Mouse (Mus musculus) ES-CJ7 (cell line): ENCODE results near the gene Cyb561d2.

Experiments used
- DNase-seq: peaks from one replicate; pipeline ENCODE4 v3.0.0; 2011; ENCODE audit warnings: low read depth, low spot score

The Cyb561d2 gene

GRCm38 (mm10) chr9:107550491-107551116 lies 8.6 kb upstream of the Cyb561d2 start:
- DNase-seq = peak; percentile 64

GRCm38 (mm10) chr9:107549297-107550074 lies 7.5 kb upstream of the Cyb561d2 start:
- DNase-seq = no peak

- no peak for DNase-seq
These were observed 6.8 kb upstream of the Cyb561d2 start for GRCm38 (mm10) chr9:107548820-107549219.

DNA sequence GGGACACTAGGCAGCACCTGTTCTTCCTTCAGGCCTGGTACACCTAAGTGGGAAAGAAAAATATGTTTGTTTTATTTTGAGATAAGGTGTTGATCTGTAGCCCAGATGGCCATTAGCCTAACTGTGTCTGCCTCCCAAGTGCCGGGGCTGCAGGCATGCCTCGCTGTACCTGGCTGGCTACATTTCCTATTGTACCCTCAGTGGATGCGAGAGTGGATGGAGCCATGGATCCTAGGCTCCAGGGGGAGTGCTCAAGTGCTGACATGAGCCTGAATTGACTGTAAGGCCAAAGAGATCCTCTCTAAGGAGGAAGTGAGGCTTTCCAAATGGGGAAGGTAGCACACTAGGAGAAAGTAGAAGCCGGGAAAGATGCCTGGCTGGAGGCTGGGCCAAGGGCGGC lies 6.0 kb upstream of the Cyb561d2 start:
- DNase-seq = no peak

- DNase-seq = peak; percentile 87
These were observed 5.0 kb upstream of the Cyb561d2 start, which contains the start of gene Zmynd10 for GRCm38 (mm10) chr9:107547026-107547425. Gene Zmynd10, plus strand, starts transcription at chr9:107547298.

- DNase-seq = peak; percentile 71
These were observed 3.6 kb upstream of the Cyb561d2 start for GRCm38 (mm10) chr9:107545602-107546001.

GRCm38 (mm10) chr9:107545199-107545598 lies 3.2 kb upstream of the Cyb561d2 start:
- DNase-seq = no peak

DNA sequence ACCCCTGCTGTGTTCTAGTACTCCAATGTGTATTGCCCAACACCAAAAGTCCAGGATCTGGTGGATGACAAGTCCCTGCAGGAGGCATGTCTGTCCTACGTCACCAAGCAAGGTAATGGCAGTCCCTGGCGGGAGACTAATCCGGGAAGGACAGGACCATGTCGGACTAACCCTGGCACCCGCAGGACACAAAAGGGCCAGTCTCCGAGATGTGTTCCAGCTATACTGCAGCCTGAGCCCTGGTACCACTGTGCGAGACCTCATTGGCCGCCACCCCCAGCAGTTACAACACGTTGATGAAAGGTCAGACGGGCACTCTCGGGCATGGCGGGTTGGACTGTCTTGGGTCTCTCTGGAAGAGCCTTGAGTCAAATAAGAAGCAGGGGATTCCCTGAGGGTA lies 2.7 kb upstream of the Cyb561d2 start:
- no peak for DNase-seq

DNA sequence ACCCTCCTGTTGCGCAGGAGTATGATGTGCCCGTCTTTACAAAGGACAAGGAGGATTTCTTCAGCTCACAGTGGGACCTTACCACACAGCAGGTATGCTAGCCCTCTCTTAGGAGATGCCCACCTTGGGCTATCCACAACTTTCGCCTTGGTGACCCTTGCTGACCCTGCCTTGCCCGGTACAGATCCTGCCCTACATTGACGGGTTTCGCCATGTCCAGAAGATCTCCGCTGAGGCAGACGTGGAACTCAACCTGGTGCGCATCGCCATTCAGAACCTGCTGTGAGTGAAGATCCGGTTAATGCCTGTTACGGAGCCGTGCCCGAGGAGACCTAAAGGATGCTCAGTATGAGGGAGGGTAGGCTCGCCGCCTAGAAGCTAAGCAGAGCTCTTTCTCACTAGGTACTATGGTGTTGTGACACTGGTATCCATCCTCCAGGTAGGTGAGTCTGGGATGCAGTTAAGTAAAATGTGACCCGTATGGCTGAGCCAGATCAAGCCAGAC lies 2.3 kb upstream of the Cyb561d2 start:
- DNase-seq = no peak

- no peak for DNase-seq
These were observed 1.3 kb upstream of the Cyb561d2 start for GRCm38 (mm10) chr9:107543299-107543698.

GRCm38 (mm10) chr9:107542721-107543120 lies 728 bp upstream of the Cyb561d2 start:
- DNase-seq = peak; percentile 44

- no peak for DNase-seq
These were observed 326 bp upstream of the Cyb561d2 start for GRCm38 (mm10) chr9:107542352-107542686.

DNA sequence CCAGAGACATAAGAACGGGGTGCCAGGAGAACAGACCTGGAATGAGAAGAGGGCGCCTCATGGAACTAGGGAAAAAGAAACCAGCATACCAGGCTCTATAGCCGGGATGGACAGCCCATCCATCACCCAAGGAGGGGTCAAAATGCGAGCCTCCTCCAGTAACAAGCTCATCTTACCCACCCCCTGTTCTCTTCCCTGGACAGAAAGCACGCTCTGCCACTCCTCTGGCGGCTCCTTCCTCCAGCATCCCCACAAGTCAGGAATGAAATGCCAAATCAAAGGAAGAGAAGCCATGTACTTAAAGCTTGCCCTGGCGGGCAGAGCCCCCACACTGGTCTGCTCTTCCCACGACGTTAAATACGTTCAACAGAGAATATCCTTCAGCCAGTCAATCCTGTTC lies 988 bp downstream of the Cyb561d2 start:
- no peak for DNase-seq

GRCm38 (mm10) chr9:107540420-107540819 lies 1.6 kb downstream of the Cyb561d2 start:
- DNase-seq = no peak

DNA sequence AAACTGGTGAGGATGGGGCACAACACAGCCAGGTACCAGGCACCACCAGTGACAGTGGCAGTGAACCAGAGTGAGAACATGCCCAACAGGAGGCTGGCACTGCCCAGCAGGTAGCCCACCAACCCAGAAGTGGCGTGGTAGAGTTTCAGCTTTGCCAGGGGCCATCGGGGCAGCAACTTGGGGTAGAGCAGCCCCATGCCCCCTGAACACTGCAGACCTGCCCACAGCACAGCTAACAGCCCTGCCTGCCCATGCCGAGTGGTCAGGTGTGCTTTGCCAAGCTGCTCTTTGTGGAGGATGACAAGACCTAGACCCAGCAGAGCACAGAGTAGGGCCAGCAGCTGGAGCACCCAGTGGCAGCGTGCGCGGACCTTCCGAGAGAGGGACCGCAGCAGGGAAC lies 2.1 kb downstream of the Cyb561d2 start:
- no peak for DNase-seq

- DNase-seq = no peak
These were observed 3.3 kb downstream of the Cyb561d2 start for GRCm38 (mm10) chr9:107538711-107539110.

DNA sequence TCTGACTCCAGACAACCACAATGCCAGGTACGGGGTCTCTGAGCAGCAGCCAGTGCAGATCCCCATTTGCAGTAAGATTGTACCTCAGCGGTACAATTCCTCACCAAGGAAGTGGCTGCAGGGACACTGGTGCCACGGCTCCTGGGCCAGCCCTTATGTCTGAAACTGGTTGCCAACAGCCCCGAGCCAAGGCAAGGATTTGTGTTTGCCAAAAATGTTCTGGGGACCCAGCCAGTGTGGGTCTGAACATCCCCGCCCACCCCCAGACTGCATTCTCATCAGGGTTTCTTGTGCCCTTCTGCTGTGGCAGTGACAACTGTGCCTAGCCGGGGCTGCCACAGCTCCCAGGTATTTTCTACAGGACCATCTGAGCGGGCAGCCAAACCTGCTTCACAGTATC lies 3.8 kb downstream of the Cyb561d2 start:
- no peak for DNase-seq

DNA sequence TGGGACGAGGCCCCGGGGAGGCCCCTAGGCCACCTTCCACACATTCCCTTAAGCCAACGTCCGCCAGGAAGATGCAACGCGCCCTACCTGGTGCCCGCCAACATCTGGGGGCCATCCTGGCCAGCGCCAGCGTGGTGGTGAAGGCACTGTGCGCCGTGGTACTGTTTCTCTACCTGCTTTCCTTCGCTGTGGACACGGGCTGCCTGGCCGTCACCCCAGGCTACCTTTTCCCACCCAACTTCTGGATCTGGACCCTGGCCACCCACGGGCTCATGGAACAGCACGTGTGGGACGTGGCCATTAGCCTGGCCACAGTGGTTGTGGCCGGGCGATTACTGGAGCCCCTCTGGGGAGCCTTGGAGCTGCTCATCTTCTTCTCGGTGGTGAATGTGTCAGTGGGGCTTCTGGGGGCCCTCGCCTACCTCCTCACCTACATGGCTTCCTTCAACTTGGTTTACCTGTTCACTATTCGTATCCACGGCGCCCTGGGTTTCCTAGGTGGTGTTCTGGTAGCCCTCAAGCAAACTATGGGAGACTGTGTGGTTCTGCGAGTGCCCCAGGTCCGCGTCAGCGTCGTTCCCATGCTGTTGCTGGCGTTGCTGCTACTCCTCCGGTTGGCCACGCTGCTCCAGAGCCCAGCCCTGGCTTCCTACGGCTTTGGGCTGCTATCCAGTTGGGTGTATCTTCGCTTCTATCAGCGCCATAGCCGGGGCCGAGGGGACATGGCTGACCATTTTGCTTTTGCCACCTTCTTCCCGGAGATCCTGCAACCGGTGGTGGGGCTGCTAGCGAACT lies 7.4 kb downstream of the Cyb561d2 start:
- no peak for DNase-seq

- peak; percentile 99 for DNase-seq
These were observed 8.1 kb downstream of the Cyb561d2 start, which contains the start of gene Tmem115 for GRCm38 (mm10) chr9:107533791-107534407. Gene Tmem115, plus strand, starts transcription at chr9:107533945.

GRCm38 (mm10) chr9:107526198-107527026 lies 15.6 kb downstream of the Cyb561d2 start:
- peak; percentile 89 for DNase-seq

GRCm38 (mm10) chr9:107522400-107522711 lies 19.6 kb downstream of the Cyb561d2 start:
- DNase-seq = no peak
